Mouse (Mus musculus): ENCODE data around the gene Sgk1.

DNA sequence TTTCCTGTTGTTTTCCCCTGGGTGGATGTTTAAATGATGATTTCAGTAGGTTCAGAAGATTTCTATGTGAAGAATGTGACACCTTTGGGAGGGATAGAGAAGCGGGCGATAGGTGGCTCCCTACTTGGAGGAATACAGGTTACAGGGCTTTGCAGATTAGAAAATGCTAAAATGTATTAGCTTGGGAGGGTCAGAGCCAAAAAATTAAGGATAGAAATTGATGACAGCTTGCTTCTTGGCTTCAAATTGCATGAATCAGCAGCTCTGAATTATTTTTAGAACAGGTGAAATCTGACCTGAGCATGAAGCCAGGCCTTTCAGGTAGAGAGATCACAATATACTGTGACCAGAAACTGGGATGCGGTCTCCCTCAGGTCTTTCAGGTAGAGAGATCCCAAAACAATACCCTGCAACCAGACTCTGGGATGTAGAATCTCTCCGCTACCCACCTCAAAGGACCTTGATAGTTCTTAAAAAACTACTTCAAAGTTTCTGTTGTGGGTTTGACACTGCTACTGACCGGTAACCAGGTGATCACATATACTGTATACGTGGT, 61.2 kb downstream of the Sgk1 start:
- TF ChIP-seq CTCF (IDR thresholded peaks at IDR 0.05) (no peak), EP300 (IDR thresholded peaks at IDR 0.05) (no peak)

All from lung, postnatal 0 days (tissue).